Mouse (Mus musculus) lung, postnatal 14 days (tissue): ENCODE data around the gene Kdelr1.
A peak's percentile ranks its signal among the peaks of the same experiment; 100 is the strongest.
"Not testable (repeated sequence)": the region's sequence is repeated elsewhere in the genome, so short reads cannot be mapped to it uniquely, and the experiment has no call there.

Experiments
- DNase-seq: peaks from one replicate; pipeline ENCODE4 v3.0.0; 2021

Kdelr1 gene

GRCm38 (mm10) chr7:45870282-45871058, 2.1 kb upstream of the Kdelr1 start:
- DNase-seq: no peak

GRCm38 (mm10) chr7:45873061-45873947, 732 bp downstream of the Kdelr1 start:
- peak; percentile 67 for DNase-seq

- DNase-seq: no peak
These were observed 4.3 kb downstream of the Kdelr1 start for GRCm38 (mm10) chr7:45876895-45877294.

GRCm38 (mm10) chr7:45878278-45878677, 5.7 kb downstream of the Kdelr1 start, which contains the start of gene Grin2d:
Gene Grin2d, minus strand, starts transcription at chr7:45878378.
- not testable (repeated sequence) for DNase-seq

GRCm38 (mm10) chr7:45880531-45880930, 8.0 kb downstream of the Kdelr1 start:
- no peak for DNase-seq

- DNase-seq: no peak
These were observed 8.4 kb downstream of the Kdelr1 start for GRCm38 (mm10) chr7:45881011-45881410.

GRCm38 (mm10) chr7:45887246-45887645, 14.7 kb downstream of the Kdelr1 start:
- no peak for DNase-seq

GRCm38 (mm10) chr7:45892651-45893050, 20.1 kb downstream of the Kdelr1 start:
- no peak for DNase-seq

- DNase-seq: no peak
These were observed 23.5 kb downstream of the Kdelr1 start for GRCm38 (mm10) chr7:45895931-45896516.

GRCm38 (mm10) chr7:45896517-45897257, 24.1 kb downstream of the Kdelr1 start, which contains the start of the genes Syngr4 and Tmem143:
Gene Syngr4, minus strand, starts transcription at chr7:45896714.
Gene Tmem143, plus strand, starts transcription at chr7:45896941.
- peak; percentile 96 for DNase-seq

- peak; percentile 57 for DNase-seq
These were observed 24.7 kb downstream of the Kdelr1 start for GRCm38 (mm10) chr7:45897258-45897757.

GRCm38 (mm10) chr7:45898125-45898524, 25.6 kb downstream of the Kdelr1 start:
- DNase-seq: peak; percentile 17

- DNase-seq: peak; percentile 19
These were observed 29.0 kb downstream of the Kdelr1 start for GRCm38 (mm10) chr7:45901562-45901961.

GRCm38 (mm10) chr7:45902481-45903002, 30.0 kb downstream of the Kdelr1 start:
- DNase-seq: no peak

GRCm38 (mm10) chr7:45906622-45907021, 34.0 kb downstream of the Kdelr1 start:
- no peak for DNase-seq

- no peak for DNase-seq
These were observed 35.8 kb downstream of the Kdelr1 start for GRCm38 (mm10) chr7:45908384-45908783.

GRCm38 (mm10) chr7:45909145-45909544, 36.6 kb downstream of the Kdelr1 start:
- no peak for DNase-seq

GRCm38 (mm10) chr7:45914067-45914466, 41.5 kb downstream of the Kdelr1 start:
- no peak for DNase-seq

GRCm38 (mm10) chr7:45915011-45915410, 42.4 kb downstream of the Kdelr1 start:
- DNase-seq: no peak

- peak; percentile 75 for DNase-seq
These were observed 43.8 kb downstream of the Kdelr1 start for GRCm38 (mm10) chr7:45916056-45917003.
